Mouse (Mus musculus): ENCODE measurements at regions not wholly inside any gene's neighbourhood (a gene's known extent, or its start where the extent isn't known, plus 50 kb on each side); places are given as distances from the start of the nearest gene placed in this dataset.

DNA sequence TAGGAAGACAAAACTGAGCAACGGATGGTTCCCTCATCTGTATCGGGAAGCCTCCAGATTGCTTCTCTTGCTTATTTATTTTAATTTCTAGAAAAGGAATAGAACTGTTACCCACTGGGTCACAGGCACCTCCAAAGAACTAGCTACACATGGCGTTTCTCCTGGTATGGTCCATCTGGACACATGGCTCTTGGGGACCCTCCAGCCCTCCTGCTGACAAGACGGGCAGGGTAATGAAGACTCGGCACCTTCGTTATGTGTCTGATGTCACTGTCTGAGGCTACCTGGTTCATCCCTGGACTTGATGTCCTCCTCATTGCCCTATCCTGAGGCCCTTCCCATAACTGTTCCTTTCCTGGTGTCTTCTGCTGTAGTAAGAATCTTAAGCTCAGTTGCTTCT, 170.3 kb upstream of the 9630041A04Rik start:
- TF ChIP-seq CTCF (IDR thresholded peaks at IDR 0.05; ENCODE audit: low read depth, low read length) = no peak
- no peak for TF ChIP-seq POLR2A (IDR thresholded peaks at IDR 0.05; ENCODE audit: insufficient read depth, low read length)

Measured in ES-Bruce4 (cell line).